Mouse (Mus musculus) bone marrow macrophage, adult 2 months (primary cell): ENCODE measurements around the gene Pds5b. TPM values are rescaled to one million over a fixed set of nuclear protein-coding genes. Genes with fewer than 3 reads are reported as not detected.
A peak's percentile ranks its signal among the peaks of the same experiment; 100 is the strongest.
"Not testable (repeated sequence)": the region's sequence is repeated elsewhere in the genome, so short reads cannot be mapped to it uniquely, and the experiment has no call there.

Experiments
- H3K27ac ChIP-seq: 2 replicates; pipeline ENCODE4 v1.5.1; 2012; ENCODE audit warnings: low read depth, low read length; ENCODE audit not compliant: insufficient read depth
- H3K4me1 ChIP-seq: 2 replicates; pipeline ENCODE4 v1.6.1; 2012; ENCODE audit warnings: low read length; ENCODE audit not compliant: control insufficient read depth, insufficient read depth
- H3K4me3 ChIP-seq: 2 replicates; pipeline ENCODE4 v1.5.1; 2012; ENCODE audit warnings: mild to moderate bottlenecking, low read length, moderate library complexity; ENCODE audit not compliant: insufficient read depth
- CTCF ChIP-seq: IDR thresholded peaks from 2 replicates; pipeline ENCODE4 v1.5.1; 2012; ENCODE audit warnings: low read depth, mild to moderate bottlenecking, low read length, moderate library complexity
- POLR2A ChIP-seq: IDR thresholded peaks from 2 replicates; pipeline ENCODE4 v1.6.1; 2012; ENCODE audit warnings: mild to moderate bottlenecking, low read depth, low read length, borderline replicate concordance
- polyA plus RNA-seq: library from polyadenylated mRNA; stranded (reverse); fragments of >200 nt; gene quantifications from 2 replicates; pipeline ENCODE4 v1.2.4, GENCODE M21; 2012; ENCODE audit not compliant: missing spikeins, insufficient read depth, insufficient read length

Pds5b gene
- polyA plus RNA-seq, 1 experiment: 15.6 TPM

GRCm38 (mm10) chr5:150819520-150819919, 146.0 kb downstream of the Pds5b start:
- Histone ChIP-seq H3K4me1 (no peaks in the 10 kb centered on the region), H3K4me3 (no peak overlapping the region), H3K27ac (no peak overlapping the region)
- TF ChIP-seq POLR2A: no peak
- no peak for TF ChIP-seq CTCF

- TF ChIP-seq POLR2A (no peak), CTCF (no peak)
- Histone ChIP-seq H3K27ac (no peak overlapping the region), H3K4me1 (no peaks in the 10 kb centered on the region), H3K4me3 (no peak overlapping the region)
Measured at GRCm38 (mm10) chr5:150821152-150821551, 147.6 kb downstream of the Pds5b start.

- TF ChIP-seq CTCF (no peak), POLR2A (no peak)
- H3K4me3 ChIP-seq: no peak overlapping the region
- H3K4me1 ChIP-seq: no peaks in the 10 kb centered on the region
- no peak overlapping the region for H3K27ac ChIP-seq
Measured at GRCm38 (mm10) chr5:150822781-150823180, 149.2 kb downstream of the Pds5b start.

DNA sequence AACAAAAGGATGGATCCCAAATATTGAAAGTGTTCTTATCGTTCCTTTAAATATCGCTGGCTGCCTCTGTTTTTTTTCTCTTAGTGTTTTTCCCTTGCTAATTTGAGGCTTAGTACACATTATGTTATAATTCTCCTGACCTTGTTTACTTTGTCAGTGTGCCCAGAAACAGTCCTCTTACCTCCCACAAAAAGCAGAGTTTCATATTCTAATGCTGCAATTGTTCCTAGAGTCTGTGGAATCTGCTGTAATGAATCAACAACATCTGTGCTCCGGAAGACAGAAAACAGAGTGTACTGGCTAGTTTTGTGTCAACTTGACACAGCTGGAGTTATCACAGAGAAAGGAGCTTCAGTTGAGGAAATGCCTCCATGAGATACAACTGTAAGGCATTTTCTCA, 149.8 kb downstream of the Pds5b start:
- TF ChIP-seq POLR2A: no peak
- TF ChIP-seq CTCF: no peak
- H3K27ac ChIP-seq: no peak overlapping the region
- no peaks in the 10 kb centered on the region for H3K4me1 ChIP-seq
- H3K4me3 ChIP-seq: no peak overlapping the region

DNA sequence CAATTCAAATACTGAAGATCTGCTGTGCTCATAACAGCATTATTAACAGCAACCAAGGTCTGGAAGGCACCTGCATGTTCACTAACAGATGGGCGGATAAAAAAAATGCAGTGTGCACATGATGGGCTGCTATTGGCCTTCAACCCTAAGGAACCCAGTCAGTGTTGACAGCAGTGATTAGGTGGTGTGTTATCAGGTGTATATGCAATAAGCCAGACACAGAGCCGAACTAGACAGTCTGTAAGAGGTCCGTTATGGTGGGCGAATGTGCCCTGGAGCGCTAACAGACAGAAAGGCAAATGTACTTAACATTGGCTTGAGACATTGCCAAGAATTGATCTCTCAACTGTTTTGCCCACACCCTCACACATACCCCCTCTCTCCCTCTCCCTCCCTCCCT, 156.0 kb downstream of the Pds5b start:
- Histone ChIP-seq H3K27ac (no peak overlapping the region), H3K4me1 (no peaks in the 10 kb centered on the region), H3K4me3 (no peak overlapping the region)
- no peak for TF ChIP-seq POLR2A
- no peak for TF ChIP-seq CTCF

GRCm38 (mm10) chr5:150830718-150831117, 157.2 kb downstream of the Pds5b start:
- Histone ChIP-seq H3K27ac (no peak overlapping the region), H3K4me1 (peaks cover 2% of the 10 kb centered on the region; the same call in 1 of the 2 replicates), H3K4me3 (no peak overlapping the region)
- TF ChIP-seq CTCF (no peak), POLR2A (no peak)

DNA sequence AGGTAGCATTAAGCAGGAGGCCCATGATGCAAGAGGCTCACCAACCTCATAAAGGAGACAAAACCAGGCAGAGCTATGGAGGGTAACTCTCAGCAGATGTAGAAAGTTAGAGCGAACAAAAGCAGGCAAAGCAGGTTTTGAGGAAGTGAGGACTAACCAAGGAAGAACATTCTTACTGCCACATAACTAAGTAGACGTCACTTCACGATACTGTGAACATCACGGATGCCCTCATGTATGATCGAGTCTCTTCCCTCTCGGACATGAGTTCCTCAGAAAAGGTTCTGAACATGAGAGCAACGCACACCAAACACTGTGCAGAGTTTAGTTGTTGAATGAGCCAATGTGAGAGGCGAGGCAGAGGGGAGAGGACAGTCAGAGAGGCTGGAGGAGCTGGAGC, 163.2 kb downstream of the Pds5b start:
- Histone ChIP-seq H3K4me1 (peaks cover 17% of the 10 kb centered on the region), H3K4me3 (no peak overlapping the region), H3K27ac (no peak overlapping the region)
- no peak for TF ChIP-seq CTCF
- TF ChIP-seq POLR2A: no peak

- TF ChIP-seq CTCF (no peak), POLR2A (no peak)
- Histone ChIP-seq H3K4me1 (peaks cover 16% of the 10 kb centered on the region), H3K4me3 (no peak overlapping the region), H3K27ac (peak overlapping the region; percentile 57)
Measured at GRCm38 (mm10) chr5:150839688-150840541, 166.4 kb downstream of the Pds5b start.

DNA sequence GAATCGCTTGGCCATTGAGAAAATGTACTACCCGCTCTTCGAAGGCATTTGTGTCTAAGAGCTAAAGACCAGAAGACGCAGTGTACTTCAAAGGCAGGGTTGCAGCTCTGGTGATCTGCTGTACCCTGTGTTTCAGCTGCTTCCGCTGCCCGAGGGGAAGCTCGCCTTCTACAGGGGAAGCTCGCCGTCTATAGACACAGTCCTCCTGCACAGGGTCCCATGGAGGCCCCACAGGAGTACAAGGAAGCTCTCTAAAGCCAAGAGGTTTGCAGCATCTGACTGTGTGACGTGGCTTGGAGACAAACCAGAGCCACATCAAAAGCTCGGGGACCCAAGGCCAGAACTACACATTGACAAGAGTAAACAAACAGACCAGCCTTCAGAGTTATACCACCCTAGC, 167.1 kb downstream of the Pds5b start:
- peaks cover 15% of the 10 kb centered on the region for H3K4me1 ChIP-seq
- peak overlapping the region; percentile 57 for H3K27ac ChIP-seq
- H3K4me3 ChIP-seq: no peak overlapping the region
- TF ChIP-seq CTCF: no peak
- TF ChIP-seq POLR2A: no peak

DNA sequence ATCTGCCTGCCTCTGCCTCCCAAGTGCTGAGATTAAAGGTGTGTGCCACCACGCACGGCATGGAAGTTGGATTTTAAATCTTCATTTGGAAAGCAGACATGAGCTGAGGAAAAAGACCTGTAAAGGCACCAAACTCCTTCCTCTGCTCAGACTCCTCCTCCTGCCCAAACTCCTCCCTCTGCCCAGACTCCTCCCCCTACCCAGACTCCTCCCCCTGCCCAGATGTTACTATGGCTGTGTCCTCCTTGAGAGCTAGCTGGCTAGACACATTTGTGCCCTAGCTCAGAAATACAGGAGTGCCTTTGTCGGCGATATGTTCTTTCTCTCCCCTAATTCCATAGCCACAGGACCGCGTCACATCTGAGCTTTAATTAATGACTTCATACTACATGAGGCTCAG, 172.4 kb downstream of the Pds5b start:
- no peak overlapping the region for H3K27ac ChIP-seq
- peaks cover 5% of the 10 kb centered on the region for H3K4me1 ChIP-seq
- TF ChIP-seq CTCF: no peak
- no peak for TF ChIP-seq POLR2A
- H3K4me3 ChIP-seq: no peak overlapping the region

GRCm38 (mm10) chr5:150850821-150851220, 177.3 kb downstream of the Pds5b start:
- H3K4me1 ChIP-seq: no peaks in the 10 kb centered on the region
- H3K4me3 ChIP-seq: no peak overlapping the region
- H3K27ac ChIP-seq: no peak overlapping the region
- TF ChIP-seq POLR2A (no peak), CTCF (no peak)

DNA sequence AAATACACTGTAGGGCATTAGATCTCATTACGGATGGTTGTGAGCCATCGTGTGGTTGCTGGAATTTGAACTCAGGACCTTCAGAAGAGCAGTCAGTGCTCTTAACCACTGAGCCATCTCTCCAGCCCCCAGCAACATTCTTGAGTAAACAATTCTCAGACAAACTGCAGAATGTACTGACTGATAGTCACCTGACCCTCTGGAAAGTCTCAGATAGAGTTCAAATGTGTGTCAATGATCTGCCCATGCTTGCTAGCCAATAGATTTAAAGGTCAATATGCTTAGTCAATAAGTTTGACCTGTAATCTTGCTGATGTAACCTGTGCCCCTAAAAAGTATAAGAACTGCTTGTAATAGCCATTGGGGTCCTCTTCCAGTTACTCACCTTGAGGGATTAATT, 178.6 kb downstream of the Pds5b start:
- not testable (repeated sequence) for H3K27ac ChIP-seq, H3K4me1 ChIP-seq, H3K4me3 ChIP-seq
